Mouse (Mus musculus): ENCODE results near the gene Ctsl. TPM values are rescaled to one million over a fixed set of nuclear protein-coding genes. Genes with fewer than 3 reads are reported as not detected.

The Ctsl gene
- total RNA-seq, 1 experiment: 326 TPM

DNA sequence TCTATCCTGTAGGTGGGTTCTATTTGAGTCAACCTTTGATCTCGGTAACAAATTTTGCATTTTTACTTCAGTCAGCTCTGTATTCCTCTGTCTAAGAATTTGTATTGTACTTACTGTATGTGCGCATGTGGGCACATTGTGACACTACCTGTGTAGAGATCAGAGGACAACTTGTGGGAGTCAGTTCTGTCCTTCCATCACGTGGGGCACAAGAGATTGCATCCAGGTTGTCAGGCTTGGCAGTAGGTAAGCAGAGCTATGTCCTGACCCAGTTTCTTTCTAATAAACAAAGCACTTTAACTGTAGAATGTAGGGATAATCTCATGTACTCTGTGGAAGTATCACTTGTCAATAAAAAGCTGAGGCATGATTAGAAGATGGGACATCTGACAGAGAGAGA lies 56.6 kb downstream of the Ctsl start:
- H3K9ac ChIP-seq (ENCODE audit: insufficient read depth, low read depth, low read length, poor library complexity, severe bottlenecking): no peak overlapping the region
- H3K4me1 ChIP-seq (ENCODE audit: control insufficient read depth in 2 of 2, insufficient read depth in 2 of 2, low read length in 2 of 2, poor library complexity in 1 of 2): no peaks in the 10 kb centered on the region; a peak in 1 of 4 replicates
- in situ Hi-C loops (cut with MboI; ENCODE audit: low sequenced_read_pairs in 2 of 2, unreplicated experiment in 2 of 2): loop anchor here (10.0 kb wide), 1 partner anchor 129 kb away; no protein-coding TSS in a partner anchor
- no peaks in the 10 kb centered on the region for H3K9me3 ChIP-seq (ENCODE audit: control insufficient read depth, insufficient read depth, low read depth, low read length)
- TF ChIP-seq ZC3H11A (IDR thresholded peaks at IDR 0.05; ENCODE audit: borderline replicate concordance, low read depth, low read length) (no peak), HCFC1 (IDR thresholded peaks at IDR 0.05; ENCODE audit: borderline replicate concordance, insufficient read depth, low read length) (no peak), MAFK (IDR thresholded peaks at IDR 0.05; ENCODE audit: insufficient read depth, low read depth, low read length) (no peak), CHD2 (IDR thresholded peaks at IDR 0.05; ENCODE audit: low read depth, low read length) (no peak), ZNF384 (IDR thresholded peaks at IDR 0.05; ENCODE audit: low read depth, low read length) (no peak)
- DNase-seq (ENCODE audit: low read depth, low spot score): no peak
- no peak overlapping the region for H3K4me3 ChIP-seq (ENCODE audit: insufficient read depth in 1 of 2, low read depth in 1 of 2, low read length in 2 of 2, poor library complexity in 1 of 2, severe bottlenecking in 1 of 2)
- H3K27ac ChIP-seq (ENCODE audit: insufficient read depth, low read depth, low read length, poor library complexity, severe bottlenecking): no peak overlapping the region
- no peaks in the 10 kb centered on the region; the same call in 1 of the 2 replicates for H3K36me3 ChIP-seq (ENCODE audit: control insufficient read depth, insufficient read depth, low read length, poor library complexity, severe bottlenecking)

DNA sequence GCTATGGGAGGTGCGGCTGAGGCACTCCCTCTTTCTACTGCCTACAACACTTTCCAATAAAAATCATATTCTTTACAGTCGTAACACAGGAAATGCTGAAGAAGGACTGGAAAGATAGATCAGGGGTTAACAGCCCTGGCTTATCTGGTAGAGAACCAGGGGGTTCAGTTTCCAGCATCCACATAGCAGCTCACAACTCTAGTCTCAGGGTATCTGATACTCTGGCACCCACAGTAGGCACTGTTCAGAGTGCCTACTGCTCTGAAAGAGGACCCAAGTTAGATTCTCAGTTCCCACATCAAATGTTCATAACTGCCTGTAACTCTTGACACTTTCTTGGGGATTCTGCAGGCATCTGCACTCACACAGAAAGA lies 57.8 kb downstream of the Ctsl start:
- Histone ChIP-seq H3K4me1 (ENCODE audit: control insufficient read depth in 2 of 2, insufficient read depth in 2 of 2, low read length in 2 of 2, poor library complexity in 1 of 2) (no peaks in the 10 kb centered on the region; a peak in 1 of 4 replicates), H3K4me3 (ENCODE audit: insufficient read depth in 1 of 2, low read depth in 1 of 2, low read length in 2 of 2, poor library complexity in 1 of 2, severe bottlenecking in 1 of 2) (peak overlapping the region in 1 of 2 experiments; percentile 88; a peak in 2 of 4 replicates), H3K9ac (ENCODE audit: insufficient read depth, low read depth, low read length, poor library complexity, severe bottlenecking) (no peak overlapping the region), H3K27ac (ENCODE audit: insufficient read depth, low read depth, low read length, poor library complexity, severe bottlenecking) (no peak overlapping the region), H3K9me3 (ENCODE audit: control insufficient read depth, insufficient read depth, low read depth, low read length) (no peaks in the 10 kb centered on the region), H3K36me3 (ENCODE audit: control insufficient read depth, insufficient read depth, low read length, poor library complexity, severe bottlenecking) (peaks cover 2% of the 10 kb centered on the region)
- in situ Hi-C loops (cut with MboI; ENCODE audit: low sequenced_read_pairs in 2 of 2, unreplicated experiment in 2 of 2): loop anchor here (10.0 kb wide), 1 partner anchor 128 kb away; no protein-coding TSS in a partner anchor
- no peak for DNase-seq (ENCODE audit: low read depth, low spot score)
- TF ChIP-seq CHD2 (IDR thresholded peaks at IDR 0.05; ENCODE audit: low read depth, low read length): no peak
- no peak for TF ChIP-seq ZNF384 (IDR thresholded peaks at IDR 0.05; ENCODE audit: low read depth, low read length)
- TF ChIP-seq HCFC1 (IDR thresholded peaks at IDR 0.05; ENCODE audit: borderline replicate concordance, insufficient read depth, low read length): no peak
- TF ChIP-seq ZC3H11A (IDR thresholded peaks at IDR 0.05; ENCODE audit: borderline replicate concordance, low read depth, low read length): no peak
- TF ChIP-seq MAFK (IDR thresholded peaks at IDR 0.05; ENCODE audit: insufficient read depth, low read depth, low read length): no peak

DNA sequence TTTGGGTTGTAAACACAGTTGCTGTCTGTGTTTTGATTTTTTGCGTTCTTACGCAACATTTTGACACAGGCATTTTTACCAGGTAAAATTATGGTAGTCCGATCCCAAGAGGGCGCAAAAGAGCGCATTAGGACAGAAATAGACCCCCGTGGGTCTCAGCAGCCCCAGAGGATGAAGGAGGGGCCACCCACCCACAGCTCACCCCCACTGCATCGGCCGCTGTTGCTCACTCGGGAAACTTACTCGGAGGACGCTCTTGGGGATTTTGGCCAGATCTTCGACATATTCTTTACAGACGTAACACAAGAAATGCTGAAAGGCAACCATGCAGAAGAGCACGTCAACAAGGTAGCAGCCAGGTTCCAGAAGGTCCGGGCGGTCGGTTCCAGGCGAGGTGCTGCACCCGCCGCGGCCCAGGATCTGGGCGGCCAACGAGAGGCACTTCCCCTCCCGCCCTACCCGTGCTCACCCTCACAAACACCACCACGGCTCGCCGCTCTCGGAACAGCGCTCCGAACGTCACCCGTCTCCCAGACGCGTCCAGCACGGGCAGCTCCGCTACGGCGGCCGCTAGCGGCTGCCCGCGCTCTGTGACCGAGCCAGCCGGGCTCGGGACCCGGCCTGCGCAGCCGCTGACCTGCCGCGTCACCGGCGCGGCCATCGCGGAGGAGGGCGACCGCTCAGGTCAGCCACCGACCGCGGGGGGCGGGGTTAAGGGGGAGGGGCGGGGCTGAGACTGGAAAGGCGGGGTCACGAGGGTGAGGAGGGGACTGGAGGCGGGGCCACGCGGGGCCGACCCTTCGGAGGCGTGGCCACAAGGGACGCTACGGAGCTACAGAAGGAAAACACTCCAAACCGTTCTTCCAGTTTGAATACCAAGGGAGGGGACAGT lies 58.4 kb downstream of the Ctsl start, which contains the start of gene Aaed1:
Gene Aaed1, minus strand, starts transcription at position 687 of the 892 bp plus-strand sequence.
- TF ChIP-seq HCFC1 (IDR thresholded peaks at IDR 0.05; ENCODE audit: borderline replicate concordance, insufficient read depth, low read length): peak; percentile 21; the same call in 1 of the 2 replicates
- TF ChIP-seq CHD2 (IDR thresholded peaks at IDR 0.05; ENCODE audit: low read depth, low read length): no peak
- no peak for TF ChIP-seq MAFK (IDR thresholded peaks at IDR 0.05; ENCODE audit: insufficient read depth, low read depth, low read length)
- H3K4me3 ChIP-seq (ENCODE audit: insufficient read depth in 1 of 2, low read depth in 1 of 2, low read length in 2 of 2, poor library complexity in 1 of 2, severe bottlenecking in 1 of 2): peak within 1 kb of the TSS; percentile 88 to 94
- no peaks in the 10 kb centered on the region for H3K9me3 ChIP-seq (ENCODE audit: control insufficient read depth, insufficient read depth, low read depth, low read length)
- DNase-seq (ENCODE audit: low read depth, low spot score): peak; percentile 59
- peaks cover 3% of the 10 kb centered on the region for H3K36me3 ChIP-seq (ENCODE audit: control insufficient read depth, insufficient read depth, low read length, poor library complexity, severe bottlenecking)
- H3K4me1 ChIP-seq (ENCODE audit: control insufficient read depth in 2 of 2, insufficient read depth in 2 of 2, low read length in 2 of 2, poor library complexity in 1 of 2): peaks cover 0 to 4% of the 10 kb centered on the region in 2 experiments; a peak in 1 of 4 replicates
- no peak within 1 kb of the TSS for H3K27ac ChIP-seq (ENCODE audit: insufficient read depth, low read depth, low read length, poor library complexity, severe bottlenecking)
- in situ Hi-C loops (cut with MboI; ENCODE audit: low sequenced_read_pairs in 2 of 2, unreplicated experiment in 2 of 2): loop anchor here (10.0 kb wide), 1 partner anchor 127 kb away; no protein-coding TSS in a partner anchor
- H3K9ac ChIP-seq (ENCODE audit: insufficient read depth, low read depth, low read length, poor library complexity, severe bottlenecking): peak within 1 kb of the TSS; percentile 84

GRCm38 (mm10) chr13:64311266-64311665 lies 59.4 kb downstream of the Ctsl start:
- TF ChIP-seq ZNF384 (IDR thresholded peaks at IDR 0.05; ENCODE audit: low read depth, low read length) (no peak), HCFC1 (IDR thresholded peaks at IDR 0.05; ENCODE audit: borderline replicate concordance, insufficient read depth, low read length) (no peak), CHD2 (IDR thresholded peaks at IDR 0.05; ENCODE audit: low read depth, low read length) (no peak), ZC3H11A (IDR thresholded peaks at IDR 0.05; ENCODE audit: borderline replicate concordance, low read depth, low read length) (no peak), MAFK (IDR thresholded peaks at IDR 0.05; ENCODE audit: insufficient read depth, low read depth, low read length) (no peak)
- peaks cover 0 to 6% of the 10 kb centered on the region in 2 experiments; a peak in 1 of 4 replicates for H3K4me1 ChIP-seq (ENCODE audit: control insufficient read depth in 2 of 2, insufficient read depth in 2 of 2, low read length in 2 of 2, poor library complexity in 1 of 2)
- peaks cover 6% of the 10 kb centered on the region for H3K36me3 ChIP-seq (ENCODE audit: control insufficient read depth, insufficient read depth, low read length, poor library complexity, severe bottlenecking)
- in situ Hi-C loops (cut with MboI; ENCODE audit: low sequenced_read_pairs in 2 of 2, unreplicated experiment in 2 of 2): loop anchor here (10.0 kb wide), 1 partner anchor 126 kb away; no protein-coding TSS in a partner anchor
- H3K27ac ChIP-seq (ENCODE audit: insufficient read depth, low read depth, low read length, poor library complexity, severe bottlenecking): no peak overlapping the region
- H3K9me3 ChIP-seq (ENCODE audit: control insufficient read depth, insufficient read depth, low read depth, low read length): no peaks in the 10 kb centered on the region
- DNase-seq (ENCODE audit: low read depth, low spot score): no peak
- H3K9ac ChIP-seq (ENCODE audit: insufficient read depth, low read depth, low read length, poor library complexity, severe bottlenecking): no peak overlapping the region
- no peak overlapping the region for H3K4me3 ChIP-seq (ENCODE audit: insufficient read depth in 1 of 2, low read depth in 1 of 2, low read length in 2 of 2, poor library complexity in 1 of 2, severe bottlenecking in 1 of 2)

All from ES-E14 (cell line).